In genomic region chr11:102214430-102215156, GRCm38 (mm10) we compare ENCODE assay signal across 9 mouse cellular contexts. TPM values are rescaled to one million over a fixed set of nuclear protein-coding genes. Genes with fewer than 3 reads are reported as not detected.
DNase-seq lines count a peak whose midpoint lies in the region; ATAC-seq and TF ChIP-seq lines count a peak whose summit lies in the region.
"Had no signal": no experiment of that assay in that cellular context is flagged by ENCODE, and none has a peak within 500 bp of the region (broad histone marks: within the 10 kb centered on the region; RNA-seq: fewer than 3 reads in every experiment).

No protein-coding gene starts in this region.

- no peaks in the 10 kb centered on the region for H3K9me3 ChIP-seq in kidney, embryonic 15.5 days (replicated peaks)
- H3K9me3 ChIP-seq in MEL (replicated peaks; ENCODE audit: insufficient read depth, low read length), result no peaks in the 10 kb centered on the region

- TF ChIP-seq RAD21 in MEL (IDR thresholded peaks at IDR 0.05; ENCODE audit: low read depth, low read length), result no peak

- no peak for TF ChIP-seq CTCF in MEL (IDR thresholded peaks at IDR 0.05 in 2 of 3, conservative IDR thresholded peaks at IDR 0.05 in 1 of 3; ENCODE audit: control insufficient read depth in 1 of 3, insufficient read depth in 1 of 3, low read depth in 2 of 3, low read length in 3 of 3, poor library complexity in 1 of 3, severe bottlenecking in 1 of 3)

- H3K9ac ChIP-seq in kidney, embryonic 15.5 days, result no peak overlapping the region
- no peak overlapping the region for H3K9ac ChIP-seq in MEL (ENCODE audit: control insufficient read depth, low read depth, low read length, poor library complexity, severe bottlenecking)

- H3K27ac ChIP-seq in kidney, embryonic 15.5 days, result peak overlapping the region; percentile 58
- H3K27ac ChIP-seq in MEL (ENCODE audit: control insufficient read depth, low read depth, low read length), result no peak overlapping the region

- WGBS in kidney, embryonic 15.5 days, result 30% methylated on average over 10 of the region's 10 CpGs

- TF ChIP-seq EP300 in MEL (IDR thresholded peaks at IDR 0.05; ENCODE audit: low read depth in 1 of 2, low read length in 2 of 2), result no peak

- DNase-seq in kidney, adult 9 months, result no peak
- DNase-seq in MEL (ENCODE audit: low read depth, low spot score), result no peak
- DNase-seq in cerebellum, adult 9-10 months, result peak; percentile 71
- peak; percentile 59 to 71 for DNase-seq in kidney, postnatal 4 days
- no peak for DNase-seq in adrenal gland, postnatal 4 days (ENCODE audit: low spot score in 2 of 2)
- no peak for DNase-seq in T-cell, adult 2 months (ENCODE audit: low spot score)

- peaks cover 85% of the 10 kb centered on the region for H3K4me1 ChIP-seq in kidney, embryonic 15.5 days
- H3K4me1 ChIP-seq in MEL (ENCODE audit: control insufficient read depth in 1 of 2, insufficient read depth in 2 of 2, low read length in 2 of 2), result peaks cover 19 to 37% of the 10 kb centered on the region in 2 experiments

- 0 out of 2 replicates have a peak, but pooled peaks cover 3% of the 10 kb centered on the region for H3K36me3 ChIP-seq in kidney, embryonic 15.5 days
- peaks cover 0 to 12% of the 10 kb centered on the region in 2 experiments; a peak in 2 of 4 replicates for H3K36me3 ChIP-seq in MEL (ENCODE audit: control insufficient read depth in 1 of 2, insufficient read depth in 2 of 2, low read length in 2 of 2)

- no peaks in the 10 kb centered on the region for H3K27me3 ChIP-seq in kidney, embryonic 15.5 days
- H3K27me3 ChIP-seq in MEL (ENCODE audit: control insufficient read depth in 1 of 2, insufficient read depth in 2 of 2, low read length in 2 of 2), result no peaks in the 10 kb centered on the region

- no peaks in the 10 kb centered on the region for H3K79me2 ChIP-seq in MEL (ENCODE audit: control insufficient read depth, insufficient read depth, low read length, poor library complexity)

- H3K4me3 ChIP-seq in kidney, embryonic 15.5 days (replicated peaks), result no peak overlapping the region
- no peak overlapping the region for H3K4me3 ChIP-seq in MEL (ENCODE audit: control insufficient read depth in 1 of 2, insufficient read depth in 1 of 2, low read depth in 2 of 2, low read length in 2 of 2)
- H3K4me3 ChIP-seq: erythroblast, embryonic 14.5 days had no signal

- no peak for TF ChIP-seq POLR2A in MEL (IDR thresholded peaks at IDR 0.05; ENCODE audit: control insufficient read depth in 1 of 2, insufficient read depth in 1 of 2, low read depth in 1 of 2, low read length in 2 of 2, poor library complexity in 1 of 2)

- no peak for ATAC-seq in kidney, embryonic 15.5 days (replicated peaks; ENCODE audit: low FRiP score)

- peak overlapping the region; percentile 1; the same call in 1 of the 2 replicates for H3K4me2 ChIP-seq in kidney, embryonic 15.5 days

TF ChIP-seq in MEL, 35 proteins besides CTCF, POLR2A, EP300 and RAD21:
- TF ChIP-seq MYC (IDR thresholded peaks at IDR 0.05; ENCODE audit: low read depth, low read length), result no peak
- TF ChIP-seq SIN3A (IDR thresholded peaks at IDR 0.05; ENCODE audit: low read length), result 0 out of 2 replicates have a peak, but pooled peaks have one; percentile 26
- TF ChIP-seq ETS1 (IDR thresholded peaks at IDR 0.05; ENCODE audit: low read depth, low read length), result peak; percentile 42; the same call in 1 of the 2 replicates
- no peak for TF ChIP-seq USF1 (IDR thresholded peaks at IDR 0.05; ENCODE audit: low read depth, low read length)

RNA-seq across cellular contexts. Expression of gene Hdac5, which starts 15.4 kb away (rescaled TPM):
- 47.4 and 48.4 TPM in 2 replicates for polyA plus RNA-seq in kidney, embryonic 15.5 days (2015; fragmentation: Nextera tagmentation; extraction: Ambion mirVana)
- total RNA-seq in MEL (2012; rRNA removed), result 9.1 and 10.4 TPM in 2 replicates
- 10 to 100 TPM in 1 of 2 experiments, not detected in 1; 29.3 TPM for polyA plus RNA-seq in MEL (2012; ENCODE audit: insufficient read depth in 1 of 2, insufficient read length in 2 of 2, low read depth in 1 of 2, low replicate concordance in 2 of 2, missing spikeins in 1 of 2)
- total RNA-seq in adrenal gland, postnatal 4 days (2021), result 100 to 1,000 TPM; 123 to 125 TPM

RNA-seq across cellular contexts. Expression of gene G6pc3, which starts 25.2 kb away (rescaled TPM):
- 39.7 and 43.4 TPM in 2 replicates for polyA plus RNA-seq in kidney, embryonic 15.5 days (2015; fragmentation: Nextera tagmentation; extraction: Ambion mirVana)
- 46.4 and 48.9 TPM in 2 replicates for total RNA-seq in MEL (2012; rRNA removed)
- polyA plus RNA-seq in MEL (2012; ENCODE audit: insufficient read depth in 1 of 2, insufficient read length in 2 of 2, low read depth in 1 of 2, low replicate concordance in 2 of 2, missing spikeins in 1 of 2), result 100 to 1,000 TPM in 1 of 2 experiments, not detected in 1; 104 TPM
- total RNA-seq in adrenal gland, postnatal 4 days (2021), result 10 to 100 TPM; 86.3 to 93.3 TPM

RNA-seq across cellular contexts. Expression of gene Lsm12, which starts 29.5 kb away (rescaled TPM):
- polyA plus RNA-seq in kidney, embryonic 15.5 days (2015; fragmentation: Nextera tagmentation; extraction: Ambion mirVana), result 122 and 135 TPM in 2 replicates
- 74.2 and 75.0 TPM in 2 replicates for total RNA-seq in MEL (2012; rRNA removed)
- polyA plus RNA-seq in MEL (2012; ENCODE audit: insufficient read depth in 1 of 2, insufficient read length in 2 of 2, low read depth in 1 of 2, low replicate concordance in 2 of 2, missing spikeins in 1 of 2), result 100 to 1,000 TPM; 128 to 150 TPM
- 10 to 100 TPM; 83.5 to 83.6 TPM for total RNA-seq in adrenal gland, postnatal 4 days (2021)

RNA-seq across cellular contexts. Expression of gene BC030867, which starts 34.1 kb away (rescaled TPM):
- 18.1 and 22.2 TPM in 2 replicates for polyA plus RNA-seq in kidney, embryonic 15.5 days (2015; fragmentation: Nextera tagmentation; extraction: Ambion mirVana)
- 19.5 and 20.0 TPM in 2 replicates for total RNA-seq in MEL (2012; rRNA removed)
- polyA plus RNA-seq in MEL (2012; ENCODE audit: insufficient read depth in 1 of 2, insufficient read length in 2 of 2, low read depth in 1 of 2, low replicate concordance in 2 of 2, missing spikeins in 1 of 2), result 10 to 100 TPM; 36.2 to 51.7 TPM
- total RNA-seq in adrenal gland, postnatal 4 days (2021), result 1 to 10 TPM; 4.8 to 6.0 TPM
- total RNA-seq: neutrophil, adult 5-6 weeks had no signal

RNA-seq across cellular contexts. Expression of gene Asb16, which starts 54.0 kb away (rescaled TPM):
- 0.10 and 0.13 TPM in 2 replicates for polyA plus RNA-seq in kidney, embryonic 15.5 days (2015; fragmentation: Nextera tagmentation; extraction: Ambion mirVana)
- 3.9 and 4.4 TPM in 2 replicates for total RNA-seq in MEL (2012; rRNA removed)
- 1 to 10 TPM in 1 of 2 experiments, not detected in 1; 8.5 TPM for polyA plus RNA-seq in MEL (2012; ENCODE audit: insufficient read depth in 1 of 2, insufficient read length in 2 of 2, low read depth in 1 of 2, low replicate concordance in 2 of 2, missing spikeins in 1 of 2)
- total RNA-seq in adrenal gland, postnatal 4 days (2021), result under 1 TPM; 0.53 to 0.79 TPM
- total RNA-seq: neutrophil, adult 5-6 weeks had no signal

Comparison
In these comparisons a context has a peak if more than half of its experiments do, and no peak if none do; other contexts are left out.
1. DNase-seq: peak in cerebellum, adult 9-10 months (single experiment) and kidney, postnatal 4 days (2 of 2); none in kidney, adult 9 months (single experiment), MEL (single experiment), adrenal gland, postnatal 4 days (0 of 2) and T-cell, adult 2 months (single experiment).
2. RNA of gene Hdac5, which starts 15.4 kb away (total RNA-seq): 123 to 125 TPM in adrenal gland, postnatal 4 days; 9.1 to 10.4 TPM in MEL; every median in the first group is over 10 times any median in the second.